Mouse (Mus musculus) yolk sac, embryonic 10.5 days (tissue): ENCODE data around the gene Uspl1.

Experiments
- DNase-seq: peaks from one replicate; pipeline ENCODE4 v3.0.0-alpha.2; 2017; ENCODE audit warnings: low spot score

Gene Uspl1

GRCm38 (mm10) chr5:149259093-149259492, 74.9 kb downstream of the Uspl1 start:
- DNase-seq, result no peak

DNA sequence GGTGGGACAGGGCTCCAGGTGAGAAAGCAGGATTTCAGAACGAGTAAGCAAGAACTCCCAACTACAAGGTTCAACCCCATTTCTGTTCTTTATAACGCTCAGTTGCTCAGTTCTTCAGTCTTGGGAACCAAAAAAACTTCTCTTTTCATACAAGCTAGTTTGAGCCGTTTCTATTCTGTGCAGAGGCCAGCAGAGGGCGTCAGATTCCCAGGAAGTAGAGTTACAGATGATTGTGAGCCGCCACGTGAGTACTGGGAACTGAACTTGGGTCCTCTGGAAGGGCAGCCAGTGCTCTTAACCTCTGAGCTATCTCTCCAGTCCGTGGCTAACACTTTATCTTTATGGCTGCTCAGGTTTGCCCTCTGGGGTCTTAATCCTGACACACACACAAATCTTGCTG, 77.3 kb downstream of the Uspl1 start:
- no peak for DNase-seq

- no peak for DNase-seq
Measured at GRCm38 (mm10) chr5:149261866-149262265, 77.7 kb downstream of the Uspl1 start.

DNA sequence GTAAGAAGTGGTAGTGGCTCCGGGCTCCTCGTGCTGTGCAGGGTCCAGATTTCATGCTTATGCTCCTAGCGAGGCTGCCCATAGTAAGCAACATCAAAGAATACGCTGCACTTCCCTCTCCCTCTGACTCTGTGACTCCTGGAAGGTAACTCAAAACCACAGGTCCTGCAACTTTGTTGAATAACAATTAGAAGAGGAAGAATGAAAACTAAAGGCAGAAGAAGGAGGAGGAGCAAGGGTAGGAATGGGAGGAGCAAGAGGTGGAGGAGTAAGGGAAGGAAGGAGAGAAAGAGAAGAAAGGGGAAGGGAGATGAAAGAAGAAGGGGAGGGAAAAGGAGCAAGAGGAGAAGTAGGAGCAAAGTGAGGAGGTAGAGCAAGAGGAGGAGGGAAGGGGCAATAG, 80.3 kb downstream of the Uspl1 start, which contains the start of gene Alox5ap:
Gene Alox5ap (plus strand): TSS at position 363 of the 400 bp plus-strand sequence.
- no peak for DNase-seq

DNA sequence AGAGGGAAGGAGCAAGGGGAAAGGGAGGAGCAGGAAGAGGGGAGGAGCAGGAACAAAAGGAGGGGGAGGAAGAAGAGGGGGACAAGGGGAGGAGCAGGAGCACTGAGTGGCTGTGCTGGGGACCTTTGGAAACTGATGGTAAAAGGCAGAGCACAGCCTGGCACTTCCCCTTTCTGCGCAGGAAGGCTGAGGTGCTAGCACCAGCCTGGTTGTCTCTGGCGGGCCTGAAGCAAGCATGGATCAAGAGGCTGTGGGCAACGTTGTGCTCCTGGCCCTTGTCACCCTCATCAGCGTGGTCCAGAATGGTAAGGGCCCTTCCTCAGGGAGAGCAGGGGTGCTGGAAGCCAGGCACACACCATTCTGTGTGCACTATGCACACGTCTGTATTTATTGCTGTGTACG, 80.7 kb downstream of the Uspl1 start:
- DNase-seq, result no peak
